Mouse (Mus musculus) cerebellum, adult 11 months (tissue): Measurements from ENCODE around the gene Trcg1.
A peak's percentile ranks its signal among the peaks of the same experiment; 100 is the strongest.
"Not testable (repeated sequence)": the region's sequence is repeated elsewhere in the genome, so short reads cannot be mapped to it uniquely, and the experiment has no call there.

Source experiments
- DNase-seq: peaks from one replicate; pipeline ENCODE4 v3.0.0; 2022

Gene Trcg1

DNA sequence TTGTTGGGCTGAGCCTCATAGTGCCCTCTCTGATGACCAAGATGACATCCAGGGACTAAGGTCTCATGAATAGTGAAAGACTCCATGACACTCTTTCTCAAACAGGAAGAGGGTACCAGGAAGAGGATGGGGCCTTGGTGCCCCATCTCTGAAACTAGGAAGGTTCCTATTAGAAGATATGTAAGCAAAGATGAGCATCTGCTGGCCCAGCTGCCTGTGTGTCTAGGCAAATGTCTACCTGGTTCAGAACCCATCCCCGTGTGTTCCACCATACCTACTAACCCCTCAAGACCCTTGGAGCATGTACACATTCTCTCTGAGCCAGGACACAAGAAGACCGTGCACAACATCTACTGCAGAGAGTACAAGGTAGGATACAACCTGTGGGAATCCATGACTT lies at the start of gene Trcg1:
Gene Trcg1, plus strand, starts transcription at position 301 of the 400 bp plus-strand sequence.
- DNase-seq: no peak

DNA sequence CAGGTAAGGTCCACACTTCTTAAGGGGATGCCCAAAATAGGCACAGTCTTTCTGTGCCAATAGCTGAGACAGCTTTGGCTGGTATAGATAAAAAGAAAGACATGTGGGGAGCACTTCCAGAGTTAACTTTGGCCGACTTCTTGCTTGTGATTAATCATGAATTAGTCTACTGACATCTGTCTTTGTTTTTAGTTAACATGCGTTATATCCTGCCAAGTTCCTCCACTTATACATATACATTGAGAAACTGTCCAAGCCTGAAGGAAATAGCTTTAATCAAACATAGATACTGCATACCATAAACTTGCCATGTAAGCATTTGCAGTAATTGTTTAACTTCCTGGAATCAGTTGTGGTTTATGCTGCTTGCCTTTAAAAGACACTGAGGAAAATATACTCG lies 39.6 kb upstream of the Trcg1 start:
- no peak for DNase-seq

DNA sequence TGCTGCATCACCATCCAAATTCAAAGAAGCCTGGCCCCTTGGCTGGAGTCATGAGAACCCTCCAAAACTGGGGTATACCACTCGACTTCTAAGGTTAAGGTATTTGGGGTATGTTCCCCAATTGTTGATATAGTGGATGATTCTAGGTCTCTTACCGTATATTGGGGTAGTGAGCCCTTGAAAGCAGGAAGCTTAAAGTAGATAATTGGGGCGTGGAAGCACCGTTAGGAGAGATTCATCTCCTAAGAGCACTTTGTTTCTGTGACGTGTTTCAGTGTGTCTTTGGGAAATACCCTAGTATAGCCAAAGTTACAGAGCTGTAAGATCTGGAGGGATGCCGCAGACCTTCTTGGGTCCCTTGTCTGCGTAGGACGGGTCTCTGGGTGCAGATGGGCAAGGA lies 38.9 kb upstream of the Trcg1 start:
- DNase-seq: no peak

DNA sequence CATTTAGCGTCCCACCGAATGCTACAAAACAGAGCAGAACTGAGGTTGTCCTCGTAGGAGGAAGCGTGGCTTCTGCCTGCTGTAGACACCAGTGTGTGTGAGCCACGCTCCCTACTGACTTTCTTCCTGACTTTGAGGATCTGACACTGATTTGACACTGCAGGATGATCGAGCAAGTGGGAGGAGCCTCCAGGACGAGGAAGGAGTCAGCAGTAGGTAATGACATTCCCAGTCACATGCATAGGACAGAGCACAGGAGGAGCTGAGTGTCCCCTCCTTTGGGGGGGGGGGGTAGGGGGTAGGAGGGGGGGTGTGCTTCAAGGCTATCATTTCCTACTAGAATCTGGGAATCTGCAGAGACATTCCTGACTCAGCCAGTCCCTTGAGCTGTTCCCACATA lies 33.4 kb upstream of the Trcg1 start:
- DNase-seq: no peak

DNA sequence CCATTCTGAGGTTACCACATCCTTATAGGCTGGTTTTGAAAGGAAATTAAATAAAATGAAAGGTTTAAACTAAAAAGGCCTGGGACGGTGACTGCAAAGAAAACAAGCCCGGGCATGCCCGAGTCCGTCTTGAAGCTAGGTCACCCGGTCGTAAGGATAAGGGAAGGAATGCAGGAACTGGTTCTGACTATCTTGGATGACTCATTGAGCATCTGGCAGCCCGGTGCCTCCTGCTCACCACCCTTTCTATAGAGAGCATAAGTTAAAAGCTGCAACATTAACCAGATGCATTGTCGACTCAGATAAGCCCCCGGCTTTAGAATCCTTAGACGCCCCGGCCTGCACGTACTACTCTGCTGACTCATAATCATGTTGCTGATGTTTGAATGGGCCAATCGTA lies 32.8 kb upstream of the Trcg1 start:
- not testable (repeated sequence) for DNase-seq

DNA sequence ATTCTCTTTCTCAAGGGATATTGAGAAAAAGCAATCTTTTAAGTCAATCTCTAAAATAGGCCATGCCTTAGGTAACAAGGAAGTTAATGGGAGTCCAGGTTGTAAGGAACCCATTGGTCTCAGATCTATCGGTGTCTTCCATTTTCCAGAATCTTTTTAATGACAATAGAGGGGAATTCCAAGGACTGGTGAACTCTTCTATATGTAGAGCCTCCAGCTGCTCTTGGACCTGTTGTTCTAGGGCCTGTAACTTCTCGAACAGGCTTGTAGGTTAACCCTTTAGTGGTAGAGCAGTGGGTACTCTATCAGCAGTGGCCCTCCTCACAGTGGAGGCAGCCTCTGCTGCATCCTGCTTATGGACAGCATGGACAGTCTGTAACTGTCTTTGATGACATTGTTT lies 29.5 kb upstream of the Trcg1 start:
- DNase-seq: no peak

DNA sequence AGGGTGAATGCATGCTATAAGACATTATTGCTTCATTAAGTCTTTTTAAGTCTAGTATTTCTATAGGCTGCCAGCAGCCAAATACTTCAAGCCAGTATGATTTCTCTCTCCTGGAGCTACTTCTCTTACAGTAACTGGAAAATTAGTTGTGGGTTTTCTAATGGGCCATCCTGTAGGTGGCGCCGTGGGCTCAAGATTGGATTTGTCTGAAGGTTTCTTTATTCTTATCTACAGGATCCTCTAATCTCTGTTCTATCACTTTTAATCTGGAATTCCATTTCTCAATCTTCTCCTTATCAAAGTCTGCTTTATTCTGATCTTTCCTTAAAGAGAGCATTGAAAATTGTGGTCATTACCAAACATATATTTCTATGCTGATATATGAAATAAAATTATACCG lies 27.0 kb upstream of the Trcg1 start:
- peak; percentile 22 for DNase-seq

DNA sequence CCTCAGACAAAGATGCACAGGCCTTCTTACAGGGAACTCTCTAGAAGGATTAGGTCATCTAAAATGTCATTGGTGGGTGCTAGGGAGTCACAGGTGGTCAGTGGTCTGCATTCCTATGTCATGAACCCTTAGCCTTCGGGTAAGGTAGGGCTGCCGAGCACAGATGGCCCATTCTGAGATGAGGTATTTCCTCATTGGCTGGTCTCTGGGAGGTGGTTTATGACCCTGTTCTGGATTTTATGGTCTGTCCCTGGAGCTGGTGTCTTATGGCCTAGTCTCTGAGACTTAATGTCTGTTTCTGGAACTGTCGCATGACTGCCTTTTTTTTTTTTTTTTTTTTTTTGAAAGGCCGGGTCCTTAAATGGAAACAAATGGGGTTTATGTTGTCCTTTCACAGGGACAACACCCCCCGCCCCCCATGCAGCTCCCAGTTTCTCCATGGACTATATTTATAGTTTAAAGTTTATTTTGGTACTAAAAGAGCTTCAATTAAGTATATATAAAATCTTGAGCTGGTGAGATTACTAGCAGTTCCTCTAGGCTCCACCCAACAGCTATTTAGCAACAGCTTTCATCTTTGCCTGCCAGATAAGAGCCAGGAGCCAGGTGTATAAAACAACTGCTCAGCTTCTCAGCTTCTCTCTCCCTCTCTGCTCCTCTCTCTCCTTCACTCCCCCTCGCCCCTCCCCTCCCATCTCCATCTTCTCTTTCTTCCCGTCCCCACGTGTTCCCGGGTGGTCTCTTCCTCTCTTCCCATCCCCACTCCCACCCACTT lies 23.7 kb upstream of the Trcg1 start:
- no peak for DNase-seq

DNA sequence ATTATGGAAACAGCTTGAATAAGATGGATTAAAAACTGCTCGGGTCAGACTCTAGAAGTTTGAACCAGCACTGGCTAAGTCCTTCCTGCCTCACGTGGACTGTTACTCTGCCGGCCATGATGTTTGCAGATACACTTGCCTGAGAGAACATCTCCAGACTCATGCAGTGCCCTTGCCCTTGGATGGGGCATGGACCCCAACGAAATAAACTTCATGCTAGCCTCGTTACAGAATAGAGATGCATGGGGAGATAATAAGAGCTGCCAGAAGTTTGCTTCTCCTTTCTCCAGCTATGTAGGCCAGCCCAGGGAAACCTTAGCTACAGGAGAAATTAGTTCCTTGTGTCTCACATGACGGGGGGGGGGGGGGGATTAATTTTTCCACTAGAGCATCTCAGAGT lies 21.9 kb upstream of the Trcg1 start:
- no peak for DNase-seq

DNA sequence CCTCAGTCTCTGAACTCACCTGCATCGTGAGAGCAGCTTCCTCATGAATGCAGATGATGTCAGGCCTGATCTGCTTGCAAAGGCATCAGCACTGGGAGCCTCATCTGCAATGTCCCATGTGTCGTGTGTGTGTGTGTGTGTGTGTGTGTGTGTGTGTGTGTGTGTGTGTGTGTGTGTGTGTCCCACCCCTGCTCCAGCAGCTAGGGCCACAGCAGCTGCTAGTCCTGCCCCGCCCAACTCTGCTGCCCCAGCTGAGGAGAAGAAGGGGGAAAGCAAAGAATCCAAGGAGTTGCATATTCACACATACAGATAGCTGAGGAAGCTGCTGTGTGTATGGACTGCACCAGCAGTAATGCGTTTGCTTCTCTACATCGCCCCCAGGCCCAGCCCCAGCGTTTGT lies 19.1 kb upstream of the Trcg1 start:
- no peak for DNase-seq

DNA sequence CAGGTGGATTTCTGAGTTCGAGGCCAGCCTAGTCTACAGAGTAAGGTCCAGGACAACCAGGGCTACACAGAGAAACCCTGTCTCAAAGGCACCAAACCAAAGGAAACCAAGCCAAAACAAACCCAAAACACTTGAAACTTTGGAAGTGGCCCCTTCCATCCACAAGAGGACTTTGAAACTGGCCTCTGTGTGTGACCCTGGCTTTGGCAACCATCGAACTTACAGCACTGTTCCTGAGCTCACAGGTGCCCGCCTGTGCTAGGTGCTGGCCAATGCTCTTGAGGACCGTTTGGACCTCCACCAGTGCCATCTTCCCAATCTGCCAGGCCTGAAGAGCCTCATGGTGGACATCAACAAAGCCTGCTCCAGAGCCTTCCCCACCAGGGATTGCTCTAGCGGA lies 17.6 kb upstream of the Trcg1 start:
- DNase-seq: no peak

DNA sequence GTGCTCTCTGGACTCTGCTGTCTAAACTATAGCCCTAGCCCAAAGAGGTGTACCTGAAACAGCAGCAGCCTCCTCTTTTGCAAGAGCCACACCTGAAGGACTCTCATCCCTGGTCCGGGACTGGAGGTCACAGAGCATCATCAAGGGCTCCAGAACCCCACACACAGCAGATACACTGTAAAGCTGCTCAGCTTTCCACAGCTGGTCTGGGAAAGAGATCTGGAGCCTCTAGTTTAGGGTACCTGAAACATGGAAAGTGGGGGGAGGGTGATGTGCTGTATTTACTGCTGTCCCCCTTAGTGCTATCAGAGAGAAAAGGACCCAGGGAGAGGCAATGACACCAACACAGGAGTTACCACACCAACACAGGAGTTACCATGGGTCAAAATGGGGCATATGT lies 16.8 kb upstream of the Trcg1 start:
- DNase-seq: no peak

DNA sequence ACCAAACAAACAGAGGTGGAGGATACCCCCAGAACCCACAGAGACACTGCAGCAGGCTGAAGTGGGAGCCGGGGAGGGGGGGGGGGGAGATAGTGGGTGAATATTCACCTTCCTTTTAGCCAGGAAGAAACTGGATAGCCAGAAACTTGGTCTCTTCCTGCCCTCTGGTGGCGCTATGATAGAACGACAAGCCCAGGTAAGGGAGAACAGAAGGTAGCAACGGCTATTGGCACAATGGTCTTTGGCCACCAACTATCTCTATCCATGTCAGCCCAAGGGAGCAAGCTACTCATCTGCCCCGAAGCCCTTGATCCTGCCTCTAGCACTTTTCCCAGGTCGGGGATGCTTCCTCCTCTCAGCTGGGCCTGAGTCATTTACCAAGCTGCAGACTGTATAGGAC lies 16.0 kb upstream of the Trcg1 start:
- DNase-seq: peak; percentile 43

DNA sequence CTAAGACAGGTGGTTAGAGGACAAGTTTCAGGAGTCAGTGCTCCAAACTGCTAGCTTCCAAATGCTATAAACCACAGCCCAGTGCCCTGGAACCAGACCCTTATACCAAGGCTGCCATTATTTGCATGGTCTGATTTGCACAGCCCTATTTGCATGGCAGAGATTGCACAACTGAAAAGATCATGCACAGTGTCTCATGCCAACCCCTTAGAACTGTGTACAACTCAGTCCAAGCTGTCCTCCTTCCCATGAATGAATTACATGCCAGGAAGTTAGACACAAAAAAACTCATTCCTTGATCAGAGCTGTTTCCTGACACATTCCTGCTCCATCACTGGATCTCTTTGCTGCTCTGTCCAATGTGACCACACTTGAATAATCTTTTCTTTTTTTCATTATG lies 13.0 kb upstream of the Trcg1 start:
- DNase-seq: no peak

DNA sequence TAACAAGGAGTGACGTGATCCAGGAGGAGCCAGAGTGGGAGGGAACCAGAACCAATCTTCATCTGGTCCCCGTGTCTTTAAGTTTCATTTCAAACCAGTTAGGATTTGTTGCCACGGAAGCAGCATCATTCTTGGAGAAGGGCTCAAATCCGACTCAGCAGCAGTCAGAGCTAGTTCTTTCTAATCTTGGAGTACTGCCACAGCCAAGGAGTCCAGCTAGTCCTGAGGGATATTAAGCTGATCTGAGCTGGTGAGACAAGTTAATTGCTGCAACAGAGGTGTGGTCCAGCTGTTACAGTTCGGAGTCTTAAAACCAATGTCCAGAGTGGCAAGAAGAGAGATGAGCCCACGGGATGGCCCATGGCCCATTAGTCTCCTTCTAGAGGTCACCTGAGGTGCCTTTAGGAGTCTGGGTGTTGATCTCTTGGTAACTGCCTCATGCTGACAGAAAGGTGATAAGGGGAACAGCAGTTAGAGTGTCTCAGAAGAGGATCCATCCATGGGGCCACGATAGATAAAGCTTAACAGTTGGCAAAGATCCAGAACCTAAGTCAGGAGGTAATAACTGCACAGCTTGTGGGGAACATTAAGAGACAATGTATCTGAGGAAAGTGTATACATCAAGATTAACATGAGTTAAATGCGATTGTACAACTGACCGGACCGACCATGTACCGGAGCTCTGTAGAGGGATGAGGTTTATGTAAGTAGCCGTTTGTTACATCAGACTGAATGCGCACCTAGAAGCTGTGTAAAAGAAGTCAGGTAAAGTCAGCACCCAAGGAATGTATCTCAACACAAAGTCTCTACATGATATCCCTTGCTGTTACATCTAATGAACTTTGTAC lies 10.4 kb upstream of the Trcg1 start:
- no peak for DNase-seq

DNA sequence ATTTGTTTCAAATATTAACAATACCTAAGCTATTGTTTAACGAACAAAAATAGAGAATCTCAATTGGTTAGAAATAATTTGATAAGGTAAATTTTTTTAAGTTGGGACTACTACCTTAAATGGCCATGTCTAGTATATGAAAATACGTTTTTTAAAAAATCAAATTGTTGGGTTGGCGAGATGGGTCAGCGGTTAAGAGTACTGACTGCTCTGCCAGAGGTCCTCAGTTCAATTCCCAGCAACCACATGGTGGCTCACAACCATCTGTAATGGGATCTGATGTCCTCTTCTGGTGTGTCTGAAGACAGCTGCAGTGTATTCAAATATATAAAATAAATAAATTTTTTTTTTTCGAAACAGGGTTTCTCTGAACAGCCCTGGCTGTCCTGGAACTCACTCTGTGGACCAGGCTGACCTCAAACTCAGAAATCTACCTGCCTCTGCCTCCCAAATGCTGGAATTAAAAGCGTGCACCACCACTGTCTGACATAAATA lies 9.7 kb upstream of the Trcg1 start:
- DNase-seq: not testable (repeated sequence)

DNA sequence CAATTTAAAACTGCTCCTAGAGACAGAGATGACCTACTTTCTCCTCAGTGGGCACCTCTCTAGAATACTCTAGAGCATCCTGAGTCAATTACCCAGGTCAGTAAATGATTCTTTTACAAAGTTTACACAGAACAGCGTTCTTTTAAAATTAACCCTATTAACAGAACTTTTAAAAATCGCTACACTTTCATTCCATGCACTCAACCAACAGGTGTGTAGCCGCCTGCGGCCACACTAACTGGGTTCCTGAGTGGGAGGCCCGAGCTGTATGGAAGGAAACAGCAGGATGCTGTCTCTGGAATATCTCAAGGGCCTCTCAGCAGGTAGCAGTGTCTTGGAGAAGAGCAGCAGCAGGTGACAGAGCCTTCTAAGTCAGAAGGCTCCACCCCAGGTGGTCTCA lies 9.2 kb upstream of the Trcg1 start:
- no peak for DNase-seq

DNA sequence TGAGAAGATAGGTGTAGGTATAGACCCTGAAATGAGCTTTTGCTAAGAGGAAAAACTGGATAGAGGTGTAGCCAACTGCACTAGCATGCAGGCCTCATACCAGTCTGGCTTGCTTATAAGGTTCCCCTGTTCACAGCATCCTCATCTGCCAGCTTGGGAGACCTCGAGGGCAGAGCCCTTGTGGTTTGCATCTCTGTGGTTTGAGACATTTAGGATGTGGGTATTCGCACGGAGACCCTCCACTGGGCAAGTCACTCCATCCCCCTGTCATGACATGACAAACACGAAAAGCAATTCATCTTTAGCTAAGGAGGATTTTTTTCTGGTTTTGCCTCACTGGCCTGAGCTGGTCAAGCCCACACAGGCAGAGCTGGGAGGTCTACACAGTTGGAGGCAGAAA lies 8.2 kb upstream of the Trcg1 start:
- no peak for DNase-seq

DNA sequence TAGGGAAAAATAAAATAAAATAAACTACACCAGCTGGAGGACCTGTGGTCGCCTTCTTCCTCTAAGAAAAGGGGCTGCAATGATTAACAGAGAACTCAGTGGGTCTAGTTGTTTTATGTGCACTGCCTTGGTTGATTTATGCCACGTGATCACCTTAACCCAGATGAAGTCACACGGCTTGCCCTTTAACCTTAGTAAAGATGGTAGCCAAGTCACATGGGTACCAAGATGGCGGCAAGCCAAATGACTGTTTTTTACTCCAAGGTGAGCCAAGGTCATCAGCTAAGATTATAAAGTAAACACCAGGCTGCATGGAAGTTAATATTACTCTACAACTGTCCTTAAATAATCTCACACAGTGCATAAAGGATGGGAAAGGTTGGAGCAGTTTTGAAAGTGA lies 6.6 kb upstream of the Trcg1 start:
- DNase-seq: no peak

DNA sequence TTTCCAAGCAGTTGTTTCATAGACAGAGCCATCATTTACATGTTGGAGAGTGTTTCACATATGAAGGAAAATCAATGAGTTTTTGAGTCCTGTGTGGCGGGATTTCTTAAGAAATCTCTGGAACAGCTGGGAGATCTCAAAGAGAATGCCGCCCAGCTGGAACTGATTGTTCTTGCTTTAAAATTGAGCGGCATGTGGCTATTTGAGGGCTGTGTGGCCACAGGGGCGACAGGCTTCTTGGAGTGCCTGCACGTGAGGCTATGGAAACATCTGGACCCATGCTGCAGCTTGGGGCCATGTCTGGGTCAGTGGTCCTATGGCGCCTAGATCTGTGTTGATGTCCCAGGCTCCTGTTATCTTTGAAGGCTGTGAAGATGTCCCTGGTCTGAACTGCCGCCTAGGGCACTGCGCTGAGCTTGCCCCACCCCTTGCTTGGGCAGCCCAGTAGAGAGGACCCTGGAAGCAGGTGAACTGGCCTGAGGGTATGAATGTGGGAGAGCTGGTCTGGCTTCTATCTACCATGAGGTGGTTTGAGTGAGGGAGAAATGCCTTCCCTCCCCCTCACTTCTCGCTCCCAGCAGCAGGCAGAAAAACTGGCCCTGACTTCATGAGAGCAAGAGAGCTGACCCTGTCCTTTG lies 6.1 kb upstream of the Trcg1 start:
- no peak for DNase-seq

DNA sequence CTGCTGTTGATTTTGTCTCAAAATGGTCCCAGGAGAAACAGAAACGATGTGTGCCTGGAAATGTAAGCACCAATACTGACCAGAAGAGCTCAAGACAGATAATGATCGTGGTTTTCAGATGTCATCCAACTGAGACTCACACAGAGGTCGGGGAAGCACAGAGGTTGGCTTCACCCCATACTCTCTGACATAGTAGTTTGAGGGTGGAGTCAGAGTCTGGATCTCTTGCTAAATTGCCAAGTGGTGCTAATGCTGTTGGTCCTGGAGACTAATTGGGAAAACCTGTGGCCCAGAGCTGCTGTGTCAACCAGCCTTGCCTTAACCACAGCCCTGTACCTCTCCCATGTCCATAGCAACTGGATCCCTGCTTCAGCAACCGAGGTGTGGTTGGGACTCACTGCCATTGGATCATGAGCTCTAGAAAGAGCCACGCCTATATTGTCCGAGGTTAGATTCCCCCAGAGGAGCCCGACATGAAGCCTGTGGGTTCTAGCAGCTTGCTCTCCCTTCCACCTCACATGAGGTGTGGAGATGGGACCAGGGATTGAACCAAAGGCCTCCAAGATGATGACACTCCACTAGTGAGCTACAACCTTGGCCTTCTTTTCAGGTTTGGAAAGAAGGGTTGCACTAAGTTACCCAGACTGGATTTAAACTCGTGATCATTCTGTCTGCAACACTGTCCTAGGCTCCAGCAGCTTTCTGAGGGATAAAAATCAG lies 4.7 kb upstream of the Trcg1 start:
- no peak for DNase-seq

DNA sequence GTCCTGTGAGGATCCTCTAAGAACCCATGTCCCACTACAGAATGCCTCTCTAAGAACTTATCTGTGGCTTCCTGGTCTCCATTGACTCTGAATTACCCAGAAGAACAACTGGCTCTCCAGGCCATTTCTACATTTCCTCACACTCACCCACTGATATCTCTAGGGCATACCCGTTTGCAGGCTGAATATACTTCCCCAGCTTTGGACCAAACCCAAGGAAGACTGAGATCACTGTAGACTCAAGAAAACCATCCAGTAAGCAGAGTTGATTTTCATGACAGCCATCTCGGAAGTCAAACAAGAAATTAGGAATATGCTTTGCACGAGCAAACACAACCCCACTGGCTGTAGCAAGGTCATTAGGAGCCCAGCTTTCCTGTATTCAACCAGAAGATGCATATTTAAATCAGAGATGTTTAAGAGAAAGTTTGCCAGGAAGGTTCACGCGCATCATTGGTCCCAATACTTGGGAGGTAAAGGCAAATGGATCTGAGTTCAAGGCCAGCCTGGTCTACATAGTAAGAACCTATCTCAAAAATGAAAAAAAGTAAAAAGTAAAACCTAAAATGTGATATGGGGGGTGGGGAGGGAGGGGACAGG lies 3.9 kb upstream of the Trcg1 start:
- DNase-seq: no peak

DNA sequence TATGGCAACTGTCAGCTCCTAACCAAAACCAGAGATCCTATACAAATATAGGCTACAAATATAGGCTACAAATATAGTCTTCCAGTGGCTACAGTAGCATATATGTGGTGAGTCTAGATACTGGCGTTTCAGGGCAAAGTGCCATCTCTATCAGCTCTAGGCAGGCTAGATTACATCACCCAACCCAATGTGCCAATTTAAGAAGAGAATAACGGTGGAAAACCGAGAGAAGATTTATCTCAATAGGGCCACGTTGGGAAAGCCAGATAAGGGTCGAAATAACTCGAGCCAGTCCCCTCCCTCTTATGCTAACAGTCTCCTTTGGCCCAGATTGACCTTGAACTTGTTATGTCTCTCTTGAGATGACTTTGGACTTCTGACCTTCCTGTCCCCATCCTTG lies 3.2 kb upstream of the Trcg1 start:
- DNase-seq: no peak
